ENCODE assay signal across 9 mouse cellular contexts in the genomic region with DNA sequence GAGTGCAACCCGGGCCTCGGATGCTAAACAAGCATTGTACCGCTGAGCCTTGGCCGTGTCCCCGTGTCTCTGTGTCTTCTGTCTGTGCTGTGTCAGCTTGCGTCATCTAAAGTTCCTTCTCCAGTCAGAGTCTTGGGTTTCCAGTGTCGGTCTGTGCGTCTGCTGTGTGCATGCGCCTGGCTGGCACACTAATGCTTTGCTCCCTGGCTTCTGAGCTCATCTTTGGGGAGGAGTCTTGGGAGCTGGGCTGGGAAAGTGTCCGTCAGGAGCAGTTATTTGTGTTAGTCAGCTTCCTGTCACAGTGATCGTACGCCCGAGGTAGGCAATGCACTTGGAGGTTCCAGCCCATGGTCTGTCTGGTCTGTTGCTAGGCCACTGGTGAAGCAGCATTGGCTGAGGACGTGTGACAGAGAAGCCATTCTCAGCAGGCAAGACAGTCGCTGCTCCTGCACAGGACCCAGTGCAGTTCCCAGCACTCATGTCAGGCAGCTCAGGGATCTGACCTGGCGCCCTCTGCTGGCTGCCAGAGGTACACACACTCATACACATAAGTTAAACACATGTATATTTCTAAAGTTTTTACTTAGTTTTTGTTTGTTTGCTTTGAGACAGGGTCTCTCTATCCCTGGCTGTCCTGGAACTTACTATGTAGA. TPM values are rescaled to one million over a fixed set of nuclear protein-coding genes. Genes with fewer than 3 reads are reported as not detected.
DNase-seq lines count a peak whose midpoint lies in the region; ATAC-seq and TF ChIP-seq lines count a peak whose summit lies in the region.
"Had no signal": no experiment of that assay in that cellular context is flagged by ENCODE, and none has a peak within 500 bp of the region (broad histone marks: within the 10 kb centered on the region; RNA-seq: fewer than 3 reads in every experiment).

No protein-coding gene starts in this region.

- no peak overlapping the region for H3K4me2 ChIP-seq in hindbrain, embryonic 12.5 days (replicated peaks)
- H3K4me2 ChIP-seq: midbrain, embryonic 15.5 days had no signal

- no peaks in the 10 kb centered on the region for H3K9me3 ChIP-seq in ES-Bruce4 (replicated peaks; ENCODE audit: control insufficient read depth, insufficient read depth, low read length, poor library complexity, severe bottlenecking)
- H3K9me3 ChIP-seq in hindbrain, embryonic 12.5 days (replicated peaks), result 0 out of 2 replicates have a peak, but pooled peaks cover 4% of the 10 kb centered on the region
- H3K9me3 ChIP-seq: midbrain, embryonic 15.5 days had no signal

- H3K27me3 ChIP-seq in kidney, adult 2 months (replicated peaks; ENCODE audit: control insufficient read depth, insufficient read depth, low read length), result no peaks in the 10 kb centered on the region
- no peaks in the 10 kb centered on the region for H3K27me3 ChIP-seq in ES-Bruce4 (ENCODE audit: control insufficient read depth, insufficient read depth, low read length, poor library complexity, severe bottlenecking)
- H3K27me3 ChIP-seq in hindbrain, embryonic 12.5 days, result no peaks in the 10 kb centered on the region
- H3K27me3 ChIP-seq: midbrain, embryonic 15.5 days had no signal

- TF ChIP-seq EP300 in ES-Bruce4 (IDR thresholded peaks at IDR 0.05; ENCODE audit: insufficient read depth, low read depth, low read length), result no peak; the same call in 1 of the 2 replicates

- peak; percentile 74 for ATAC-seq in erythroblast, adult 5-6 weeks (replicated peaks; ENCODE audit: low FRiP score, poor library complexity, severe bottlenecking)
- ATAC-seq in hindbrain, embryonic 12.5 days (ENCODE audit: low FRiP score), result no peak
- no peak for ATAC-seq in cerebellum, adult (ENCODE audit: insufficient number of reproducible peaks, low FRiP score, low TSS enrichment)
- ATAC-seq: midbrain, embryonic 15.5 days had no signal

- H3K4me3 ChIP-seq in kidney, adult 2 months (ENCODE audit: insufficient read depth, low read depth, low read length), result no peak overlapping the region
- peak overlapping the region; percentile 1 for H3K4me3 ChIP-seq in ES-Bruce4 (ENCODE audit: low read depth, low read length)
- H3K4me3 ChIP-seq in hindbrain, embryonic 12.5 days, result no peak overlapping the region
- H3K4me3 ChIP-seq: midbrain, embryonic 15.5 days had no signal

- DNase-seq in kidney, adult 2 months, result no peak
- no peak for DNase-seq in kidney, adult 9 months
- peak; percentile 33 for DNase-seq in skeletal muscle tissue, adult 2 months (ENCODE audit: low read depth, low spot score)
- no peak for DNase-seq in adrenal gland, adult (ENCODE audit: inconsistent age in 2 of 2, low spot score in 1 of 2)

- H3K9ac ChIP-seq in ES-Bruce4 (ENCODE audit: low read depth, poor library complexity, severe bottlenecking), result no peak overlapping the region
- no peak overlapping the region for H3K9ac ChIP-seq in hindbrain, embryonic 12.5 days
- H3K9ac ChIP-seq: midbrain, embryonic 15.5 days had no signal

- TF ChIP-seq POLR2A in kidney, adult 2 months (IDR thresholded peaks at IDR 0.05; ENCODE audit: low read depth, low read length), result no peak
- TF ChIP-seq POLR2A in ES-Bruce4 (IDR thresholded peaks at IDR 0.05; ENCODE audit: insufficient read depth, low read length), result no peak

- no peak overlapping the region for H3K27ac ChIP-seq in kidney, adult 2 months (ENCODE audit: insufficient read depth, low read depth, low read length)
- H3K27ac ChIP-seq in ES-Bruce4 (ENCODE audit: insufficient read depth, low read length), result no peak overlapping the region
- H3K27ac ChIP-seq in hindbrain, embryonic 12.5 days, result no peak overlapping the region
- H3K27ac ChIP-seq: midbrain, embryonic 15.5 days had no signal

- peak; percentile 67 for TF ChIP-seq CTCF in kidney, adult 2 months (conservative IDR thresholded peaks at IDR 0.05; ENCODE audit: insufficient read depth, insufficient read length, low read depth, low read length)
- TF ChIP-seq CTCF in ES-Bruce4 (IDR thresholded peaks at IDR 0.05; ENCODE audit: low read depth, low read length), result peak; percentile 93

- H3K36me3 ChIP-seq in kidney, adult 2 months (ENCODE audit: control insufficient read depth, insufficient read depth, low read length), result no peaks in the 10 kb centered on the region
- no peaks in the 10 kb centered on the region for H3K36me3 ChIP-seq in ES-Bruce4 (ENCODE audit: control insufficient read depth, insufficient read depth, low read length, poor library complexity, severe bottlenecking)
- no peaks in the 10 kb centered on the region for H3K36me3 ChIP-seq in hindbrain, embryonic 12.5 days
- H3K36me3 ChIP-seq: midbrain, embryonic 15.5 days had no signal

- H3K4me1 ChIP-seq in kidney, adult 2 months (ENCODE audit: control insufficient read depth, insufficient read depth, low read length), result 0 out of 2 replicates have a peak, but pooled peaks cover 6% of the 10 kb centered on the region
- peaks cover 12% of the 10 kb centered on the region for H3K4me1 ChIP-seq in ES-Bruce4 (ENCODE audit: control insufficient read depth, insufficient read depth, low read length)
- peaks cover 26% of the 10 kb centered on the region for H3K4me1 ChIP-seq in hindbrain, embryonic 12.5 days

- 90% methylated on average over 16 of the region's 16 CpGs for WGBS in kidney, adult 2 months
- WGBS in hindbrain, embryonic 12.5 days, result 76% methylated on average over 16 of the region's 16 CpGs

RNA-seq across cellular contexts. Expression of a gene that starts 27.5 kb away (rescaled TPM):
- 27.5 and 28.0 TPM in 2 replicates for polyA plus RNA-seq in kidney, adult 2 months (2012; rRNA removed)
- 24.0 and 25.2 TPM in 2 replicates for polyA plus RNA-seq in ES-Bruce4 (2011; ENCODE audit: insufficient read depth, insufficient read length, low read depth, missing spikeins)
- total RNA-seq in erythroblast, adult 5-6 weeks (2015; ENCODE audit: low replicate concordance), result 0.21 and 0.77 TPM in 2 replicates
- total RNA-seq in erythroblast, adult 5-6 weeks (2017; ENCODE audit: low replicate concordance), result 0.94 TPM in 1 of 2 replicates, not detected in the other
- 1.7 and 2.4 TPM in 2 replicates for polyA plus RNA-seq in hindbrain, embryonic 12.5 days (2016; fragmentation: Nextera tagmentation; extraction: Ambion mirVana)

RNA-seq across cellular contexts. Expression of a gene that starts 52.4 kb away (rescaled TPM):
- polyA plus RNA-seq in kidney, adult 2 months (2012; rRNA removed), result 4.7 and 7.5 TPM in 2 replicates
- 28.4 and 30.7 TPM in 2 replicates for polyA plus RNA-seq in ES-Bruce4 (2011; ENCODE audit: insufficient read depth, insufficient read length, low read depth, missing spikeins)
- total RNA-seq in erythroblast, adult 5-6 weeks (2015; ENCODE audit: low replicate concordance), result 7.5 and 12.9 TPM in 2 replicates
- 21.9 and 28.0 TPM in 2 replicates for total RNA-seq in erythroblast, adult 5-6 weeks (2017; ENCODE audit: low replicate concordance)
- polyA plus RNA-seq in hindbrain, embryonic 12.5 days (2016; fragmentation: Nextera tagmentation; extraction: Ambion mirVana), result 5.7 and 6.1 TPM in 2 replicates

RNA-seq across cellular contexts. Expression of a gene that starts 53.3 kb away (rescaled TPM):
- polyA plus RNA-seq in kidney, adult 2 months (2012; rRNA removed), result 11.4 and 12.1 TPM in 2 replicates
- 56.8 and 64.7 TPM in 2 replicates for polyA plus RNA-seq in ES-Bruce4 (2011; ENCODE audit: insufficient read depth, insufficient read length, low read depth, missing spikeins)
- total RNA-seq in erythroblast, adult 5-6 weeks (2015; ENCODE audit: low replicate concordance), result 23.1 TPM in 1 of 2 replicates, not detected in the other
- 0.68 and 8.4 TPM in 2 replicates for total RNA-seq in erythroblast, adult 5-6 weeks (2017; ENCODE audit: low replicate concordance)
- polyA plus RNA-seq in hindbrain, embryonic 12.5 days (2016; fragmentation: Nextera tagmentation; extraction: Ambion mirVana), result 24.7 and 28.3 TPM in 2 replicates
